ENCODE assay signal across 15 mouse cellular contexts in the genomic region with DNA sequence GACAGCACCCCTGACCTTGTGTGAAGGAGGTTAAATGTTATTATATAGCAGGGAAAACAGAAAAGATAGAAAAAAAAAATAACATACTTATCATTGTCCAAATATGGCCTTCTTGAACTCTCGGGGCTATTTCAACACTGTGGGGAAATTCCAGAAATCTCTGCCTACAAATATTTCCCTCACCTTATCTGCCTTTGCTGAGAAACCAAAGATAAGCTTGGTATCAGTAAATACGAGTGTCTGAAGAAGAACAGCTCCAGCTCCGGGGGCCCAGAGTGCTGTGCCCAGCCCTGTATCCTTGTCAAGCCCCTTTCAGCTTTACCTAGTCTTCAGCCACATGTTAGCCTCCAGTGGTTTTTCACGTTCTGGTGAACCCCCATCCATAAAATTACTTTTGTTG.
DNase-seq lines count a peak whose midpoint lies in the region; ATAC-seq and TF ChIP-seq lines count a peak whose summit lies in the region.
"Had no signal": no experiment of that assay in that cellular context is flagged by ENCODE, and none has a peak within 500 bp of the region (broad histone marks: within the 10 kb centered on the region; RNA-seq: fewer than 3 reads in every experiment).

No protein-coding gene starts in this region.

- no peak overlapping the region for H3K9ac ChIP-seq in kidney, postnatal 0 days (ENCODE audit: low read depth, low read length)
- H3K9ac ChIP-seq in MEL (ENCODE audit: control insufficient read depth, low read depth, low read length, poor library complexity, severe bottlenecking): no peak overlapping the region
- H3K9ac ChIP-seq in lung, embryonic 15.5 days: no peak overlapping the region
- no peak overlapping the region for H3K9ac ChIP-seq in forebrain, embryonic 16.5 days (replicated peaks; ENCODE audit: low read depth, low read length)
- H3K9ac ChIP-seq: forebrain, postnatal 0 days; midbrain, embryonic 13.5 days; neural tube, embryonic 13.5 days had no signal

- no peak for ATAC-seq in kidney, postnatal 0 days (replicated peaks; ENCODE audit: low FRiP score, low read depth)
- ATAC-seq in lung, embryonic 15.5 days (ENCODE audit: borderline replicate concordance, extremely low read depth, low FRiP score, low TSS enrichment): no peak
- no peak for ATAC-seq in forebrain, embryonic 16.5 days
- ATAC-seq in megakaryocyte progenitor cell, adult 5-6 weeks (replicated peaks; ENCODE audit: poor library complexity): no peak
- ATAC-seq: forebrain, postnatal 0 days; midbrain, embryonic 13.5 days had no signal

- H3K79me2 ChIP-seq in MEL (ENCODE audit: control insufficient read depth, insufficient read depth, low read length, poor library complexity): no peaks in the 10 kb centered on the region

- TF ChIP-seq RAD21 in MEL (IDR thresholded peaks at IDR 0.05; ENCODE audit: low read depth, low read length): no peak

- no peak overlapping the region for H3K4me2 ChIP-seq in kidney, postnatal 0 days (ENCODE audit: low read length)
- peak overlapping the region; percentile 69 for H3K4me2 ChIP-seq in lung, embryonic 15.5 days
- no peak overlapping the region for H3K4me2 ChIP-seq in forebrain, embryonic 16.5 days (ENCODE audit: low read length)

- H3K4me3 ChIP-seq in kidney, postnatal 0 days (replicated peaks; ENCODE audit: low read depth, low read length): no peak overlapping the region
- H3K4me3 ChIP-seq in MEL (ENCODE audit: control insufficient read depth in 1 of 2, insufficient read depth in 1 of 2, low read depth in 2 of 2, low read length in 2 of 2): no peak overlapping the region
- no peak overlapping the region for H3K4me3 ChIP-seq in embryonic fibroblast, embryonic 13.5 days (ENCODE audit: insufficient read depth, low read length)
- no peak overlapping the region for H3K4me3 ChIP-seq in lung, embryonic 15.5 days
- H3K4me3 ChIP-seq in forebrain, embryonic 16.5 days (replicated peaks; ENCODE audit: low read length): no peak overlapping the region
- H3K4me3 ChIP-seq: hindbrain, embryonic 10.5 days; midbrain, embryonic 13.5 days; neural tube, embryonic 13.5 days had no signal

- H3K4me1 ChIP-seq in kidney, postnatal 0 days (replicated peaks; ENCODE audit: insufficient read depth, low read length): 0 out of 2 replicates have a peak, but pooled peaks cover 5% of the 10 kb centered on the region
- no peaks in the 10 kb centered on the region for H3K4me1 ChIP-seq in MEL (ENCODE audit: control insufficient read depth in 1 of 2, insufficient read depth in 2 of 2, low read length in 2 of 2)
- peaks cover 5% of the 10 kb centered on the region; the same call in 1 of the 2 replicates for H3K4me1 ChIP-seq in embryonic fibroblast, embryonic 13.5 days (ENCODE audit: control insufficient read depth, insufficient read depth, low read length)
- peaks cover 45% of the 10 kb centered on the region for H3K4me1 ChIP-seq in lung, embryonic 15.5 days
- H3K4me1 ChIP-seq in forebrain, embryonic 16.5 days (replicated peaks; ENCODE audit: control insufficient read depth, insufficient read depth, low read length): peaks cover 13% of the 10 kb centered on the region

- TF ChIP-seq CTCF in kidney, postnatal 0 days (IDR thresholded peaks at IDR 0.05; ENCODE audit: low read depth): no peak
- no peak for TF ChIP-seq CTCF in MEL (IDR thresholded peaks at IDR 0.05 in 2 of 3, conservative IDR thresholded peaks at IDR 0.05 in 1 of 3; ENCODE audit: control insufficient read depth in 1 of 3, insufficient read depth in 1 of 3, low read depth in 2 of 3, low read length in 3 of 3, poor library complexity in 1 of 3, severe bottlenecking in 1 of 3)
- TF ChIP-seq CTCF in embryonic fibroblast, embryonic 13.5 days (IDR thresholded peaks at IDR 0.05; ENCODE audit: borderline replicate concordance, insufficient read depth, low read length): no peak

- H3K27ac ChIP-seq in kidney, postnatal 0 days: peak overlapping the region; percentile 48
- no peak overlapping the region for H3K27ac ChIP-seq in MEL (ENCODE audit: control insufficient read depth, low read depth, low read length)
- peak overlapping the region; percentile 97 for H3K27ac ChIP-seq in embryonic fibroblast, embryonic 13.5 days (ENCODE audit: insufficient read depth, low read length)
- H3K27ac ChIP-seq in lung, embryonic 15.5 days: peak overlapping the region; percentile 86
- H3K27ac ChIP-seq in forebrain, embryonic 16.5 days (ENCODE audit: low read length): no peak overlapping the region
- H3K27ac ChIP-seq: hindbrain, embryonic 10.5 days; midbrain, embryonic 13.5 days; neural tube, embryonic 13.5 days had no signal

- H3K9me3 ChIP-seq in kidney, postnatal 0 days (replicated peaks; ENCODE audit: low read length): no peaks in the 10 kb centered on the region
- no peaks in the 10 kb centered on the region for H3K9me3 ChIP-seq in MEL (replicated peaks; ENCODE audit: insufficient read depth, low read length)
- H3K9me3 ChIP-seq in lung, embryonic 15.5 days: no peaks in the 10 kb centered on the region
- no peaks in the 10 kb centered on the region for H3K9me3 ChIP-seq in forebrain, embryonic 16.5 days (ENCODE audit: control insufficient read depth, low read length)
- H3K9me3 ChIP-seq: hindbrain, embryonic 10.5 days; midbrain, embryonic 13.5 days; neural tube, embryonic 13.5 days had no signal

- H3K27me3 ChIP-seq in kidney, postnatal 0 days (ENCODE audit: insufficient read depth, low read length): no peaks in the 10 kb centered on the region
- H3K27me3 ChIP-seq in MEL (ENCODE audit: control insufficient read depth in 1 of 2, insufficient read depth in 2 of 2, low read length in 2 of 2): no peaks in the 10 kb centered on the region; a peak in 1 of 4 replicates
- H3K27me3 ChIP-seq in lung, embryonic 15.5 days: no peaks in the 10 kb centered on the region
- H3K27me3 ChIP-seq in forebrain, embryonic 16.5 days (replicated peaks; ENCODE audit: control insufficient read depth, insufficient read depth, low read length): no peaks in the 10 kb centered on the region

- TF ChIP-seq POLR2A in MEL (IDR thresholded peaks at IDR 0.05; ENCODE audit: control insufficient read depth in 1 of 2, insufficient read depth in 1 of 2, low read depth in 1 of 2, low read length in 2 of 2, poor library complexity in 1 of 2): no peak
- TF ChIP-seq POLR2A in embryonic fibroblast, embryonic 13.5 days (IDR thresholded peaks at IDR 0.05; ENCODE audit: low read depth, low read length): no peak

- no peaks in the 10 kb centered on the region for H3K36me3 ChIP-seq in kidney, postnatal 0 days (ENCODE audit: insufficient read depth, low read length)
- 0 out of 4 replicates have a peak, but pooled peaks cover 0 to 2% of the 10 kb centered on the region in 2 experiments for H3K36me3 ChIP-seq in MEL (ENCODE audit: control insufficient read depth in 1 of 2, insufficient read depth in 2 of 2, low read length in 2 of 2)
- H3K36me3 ChIP-seq in lung, embryonic 15.5 days: no peaks in the 10 kb centered on the region
- no peaks in the 10 kb centered on the region for H3K36me3 ChIP-seq in forebrain, embryonic 16.5 days (ENCODE audit: control insufficient read depth, insufficient read depth)
- H3K36me3 ChIP-seq: hindbrain, embryonic 10.5 days; midbrain, embryonic 13.5 days; neural tube, embryonic 13.5 days had no signal

- no peak for DNase-seq in kidney, postnatal 0 days (ENCODE audit: low spot score)
- no peak for DNase-seq in kidney, adult 8-10 months
- no peak for DNase-seq in MEL (ENCODE audit: low read depth, low spot score)
- no peak for DNase-seq in left cerebral cortex, postnatal 4 days
- DNase-seq: adrenal gland, adult 2 months; forebrain, postnatal 0 days; right cerebral cortex, postnatal 4 days; thymus, postnatal 25 days had no signal

- WGBS in kidney, postnatal 0 days: 49% methylated on average over 4 of the region's 4 CpGs
- 9% methylated on average over 4 of the region's 4 CpGs for WGBS in lung, embryonic 15.5 days
- WGBS in forebrain, embryonic 16.5 days: 89% methylated on average over 4 of the region's 4 CpGs

- intact Hi-C loops in left cerebral cortex, postnatal 4 days (cut with DNase I): loop anchor here (5.0 kb wide), 1 partner anchor 143 kb away; no protein-coding TSS in a partner anchor

- TF ChIP-seq EP300 in MEL (IDR thresholded peaks at IDR 0.05; ENCODE audit: low read depth in 1 of 2, low read length in 2 of 2): no peak

TF ChIP-seq in MEL, 35 proteins besides CTCF, POLR2A, EP300 and RAD21:
- no peak for TF ChIP-seq ELF1 (IDR thresholded peaks at IDR 0.05; ENCODE audit: low read depth, low read length)
- TF ChIP-seq CHD2 (IDR thresholded peaks at IDR 0.05; ENCODE audit: low read length): no peak
- TF ChIP-seq RCOR1 (IDR thresholded peaks at IDR 0.05; ENCODE audit: low read depth, low read length): 0 out of 2 replicates have a peak, but pooled peaks have one; percentile 34

Comparison
In these comparisons a context has a peak if more than half of its experiments do, and no peak if none do; other contexts are left out.
1. H3K27ac ChIP-seq: peak in kidney, postnatal 0 days (single experiment), embryonic fibroblast, embryonic 13.5 days (single experiment) and lung, embryonic 15.5 days (single experiment); none in MEL (single experiment) and forebrain, embryonic 16.5 days (single experiment).